Mouse (Mus musculus): ENCODE results near the gene Vmn1r47.
"Not testable (repeated sequence)": the region's sequence is repeated elsewhere in the genome, so short reads cannot be mapped to it uniquely, and the experiment has no call there.

The Vmn1r47 gene

GRCm38 (mm10) chr6:90015847-90016246, at the start of gene Vmn1r47:
Gene Vmn1r47 (plus strand): TSS chr6:90016147.
- not testable (repeated sequence) for DNase-seq (ENCODE audit: low read depth, low spot score)

GRCm38 (mm10) chr6:89966341-89966740, 49.6 kb upstream of the Vmn1r47 start:
- no peak for DNase-seq (ENCODE audit: low read depth, low spot score)

- no peak for DNase-seq (ENCODE audit: low read depth, low spot score)
These were observed 46.9 kb upstream of the Vmn1r47 start, which contains the start of gene Vmn1r46 for GRCm38 (mm10) chr6:89969013-89969412. Gene Vmn1r46 (plus strand): TSS chr6:89969313.

- no peak for DNase-seq (ENCODE audit: low read depth, low spot score)
These were observed 30.0 kb upstream of the Vmn1r47 start for GRCm38 (mm10) chr6:89985989-89986388.

- DNase-seq (ENCODE audit: low read depth, low spot score), result not testable (repeated sequence)
These were observed 20.8 kb downstream of the Vmn1r47 start, which contains the start of gene Vmn1r48 for GRCm38 (mm10) chr6:90036741-90037140. Gene Vmn1r48 (minus strand): TSS chr6:90036841.

Measured in c-Kit-negative CD71-positive TER-119-positive erythroid progenitor cells, embryonic 14.5 days (primary cell).